Mouse (Mus musculus): ENCODE measurements around the gene Orc1. TPM values are rescaled to one million over a fixed set of nuclear protein-coding genes. Genes with fewer than 3 reads are reported as not detected.

The Orc1 gene
- total RNA-seq, 1 experiment = 44.5 TPM

GRCm38 (mm10) chr4:108619165-108619564 lies 39.9 kb downstream of the Orc1 start:
- Histone ChIP-seq H3K9me3 (ENCODE audit: control insufficient read depth, insufficient read depth, low read depth, low read length) (no peaks in the 10 kb centered on the region), H3K36me3 (ENCODE audit: control insufficient read depth, insufficient read depth, low read length, poor library complexity, severe bottlenecking) (peaks cover 11% of the 10 kb centered on the region), H3K4me1 (ENCODE audit: control insufficient read depth in 2 of 2, insufficient read depth in 2 of 2, low read length in 2 of 2, poor library complexity in 1 of 2) (peaks cover 0 to 7% of the 10 kb centered on the region in 2 experiments; a peak in 2 of 4 replicates), H3K4me3 (ENCODE audit: insufficient read depth in 1 of 2, low read depth in 1 of 2, low read length in 2 of 2, poor library complexity in 1 of 2, severe bottlenecking in 1 of 2) (peak overlapping the region; percentile 67 to 93), H3K27ac (ENCODE audit: insufficient read depth, low read depth, low read length, poor library complexity, severe bottlenecking) (peak overlapping the region; percentile 76), H3K9ac (ENCODE audit: insufficient read depth, low read depth, low read length, poor library complexity, severe bottlenecking) (peak overlapping the region; percentile 81)
- no peak for DNase-seq (ENCODE audit: low read depth, low spot score)
- in situ Hi-C loops (cut with MboI; ENCODE audit: low sequenced_read_pairs in 2 of 2, unreplicated experiment in 2 of 2) = no loop called here
- no peak for TF ChIP-seq ZNF384 (IDR thresholded peaks at IDR 0.05; ENCODE audit: low read depth, low read length)
- no peak for TF ChIP-seq ZC3H11A (IDR thresholded peaks at IDR 0.05; ENCODE audit: borderline replicate concordance, low read depth, low read length)
- TF ChIP-seq MAFK (IDR thresholded peaks at IDR 0.05; ENCODE audit: insufficient read depth, low read depth, low read length) = no peak
- no peak for TF ChIP-seq CHD2 (IDR thresholded peaks at IDR 0.05; ENCODE audit: low read depth, low read length)
- TF ChIP-seq HCFC1 (IDR thresholded peaks at IDR 0.05; ENCODE audit: borderline replicate concordance, insufficient read depth, low read length) = no peak

DNA sequence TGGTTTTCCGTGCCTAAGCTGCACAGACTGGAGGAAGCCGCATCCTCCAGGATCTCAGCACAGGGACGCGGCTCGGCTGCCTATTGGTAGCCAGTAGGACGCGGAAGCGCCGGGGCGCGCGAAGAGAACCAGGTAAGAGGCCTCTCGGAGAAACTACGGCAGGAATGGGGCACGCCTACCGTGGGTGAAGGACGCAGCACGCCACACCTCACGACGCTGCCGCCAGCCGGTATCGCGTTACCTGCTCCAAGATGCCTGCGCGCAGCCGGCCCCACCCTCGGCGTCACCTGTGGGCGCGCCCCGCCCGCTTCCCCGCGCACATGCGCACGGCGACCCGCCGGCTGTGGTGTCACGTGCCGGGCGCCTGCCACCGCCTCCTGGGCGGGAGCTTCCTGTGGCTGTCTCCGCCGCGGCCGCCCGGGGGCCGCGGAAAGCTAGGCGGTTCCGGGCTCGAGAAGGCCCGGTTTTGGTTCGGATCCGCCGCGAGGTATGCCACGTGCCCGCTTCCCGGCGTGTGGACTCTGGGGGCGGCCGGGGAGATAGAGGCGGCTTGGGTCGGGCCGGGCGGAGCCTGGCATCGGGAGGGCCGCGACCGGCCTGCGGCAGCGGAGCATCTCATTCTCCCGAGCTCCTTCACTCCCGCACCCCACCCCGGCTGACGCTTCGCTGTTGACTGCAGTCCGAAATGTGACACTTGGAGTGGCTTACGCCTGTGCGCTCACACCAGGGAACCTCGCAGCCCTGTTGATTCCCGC lies 40.5 kb downstream of the Orc1 start, which contains the start of gene Cc2d1b:
Gene Cc2d1b, plus strand, starts transcription at position 354 of the 755 bp plus-strand sequence.
- TF ChIP-seq ZC3H11A (IDR thresholded peaks at IDR 0.05; ENCODE audit: borderline replicate concordance, low read depth, low read length) (no peak), HCFC1 (IDR thresholded peaks at IDR 0.05; ENCODE audit: borderline replicate concordance, insufficient read depth, low read length) (peak; percentile 66), CHD2 (IDR thresholded peaks at IDR 0.05; ENCODE audit: low read depth, low read length) (peak; percentile 77)
- Histone ChIP-seq H3K9ac (ENCODE audit: insufficient read depth, low read depth, low read length, poor library complexity, severe bottlenecking) (peak within 1 kb of the TSS; percentile 97), H3K4me1 (ENCODE audit: control insufficient read depth in 2 of 2, insufficient read depth in 2 of 2, low read length in 2 of 2, poor library complexity in 1 of 2) (peaks cover 0 to 7% of the 10 kb centered on the region in 2 experiments; a peak in 2 of 4 replicates), H3K36me3 (ENCODE audit: control insufficient read depth, insufficient read depth, low read length, poor library complexity, severe bottlenecking) (peaks cover 15% of the 10 kb centered on the region), H3K4me3 (ENCODE audit: insufficient read depth in 1 of 2, low read depth in 1 of 2, low read length in 2 of 2, poor library complexity in 1 of 2, severe bottlenecking in 1 of 2) (peak within 1 kb of the TSS; percentile 91 to 93), H3K27ac (ENCODE audit: insufficient read depth, low read depth, low read length, poor library complexity, severe bottlenecking) (peak within 1 kb of the TSS; percentile 76), H3K9me3 (ENCODE audit: control insufficient read depth, insufficient read depth, low read depth, low read length) (no peaks in the 10 kb centered on the region)
- in situ Hi-C loops (cut with MboI; ENCODE audit: low sequenced_read_pairs in 2 of 2, unreplicated experiment in 2 of 2) = no loop called here
- peak; percentile 91 for DNase-seq (ENCODE audit: low read depth, low spot score)

DNA sequence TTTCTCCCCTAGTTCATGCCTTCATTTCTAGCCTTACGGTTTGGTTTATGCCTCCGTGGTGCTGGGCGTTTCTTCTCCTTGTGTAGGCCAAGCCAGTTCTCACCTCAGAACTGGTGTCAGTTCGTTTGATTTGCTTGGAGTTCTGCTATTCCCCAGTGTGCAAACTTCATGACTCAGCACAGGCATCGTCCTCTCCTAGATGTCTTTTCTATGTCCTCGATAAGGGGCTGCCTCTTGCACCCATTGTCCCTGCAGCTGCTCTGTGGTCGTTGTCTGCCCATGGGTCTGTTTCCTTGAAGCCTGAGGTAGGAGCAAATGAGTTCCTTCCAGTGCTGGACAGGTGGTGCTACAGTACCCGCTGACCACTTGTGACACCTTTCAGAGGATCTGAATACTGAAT lies 41.3 kb downstream of the Orc1 start:
- TF ChIP-seq ZC3H11A (IDR thresholded peaks at IDR 0.05; ENCODE audit: borderline replicate concordance, low read depth, low read length) = no peak
- TF ChIP-seq ZNF384 (IDR thresholded peaks at IDR 0.05; ENCODE audit: low read depth, low read length) = no peak
- TF ChIP-seq HCFC1 (IDR thresholded peaks at IDR 0.05; ENCODE audit: borderline replicate concordance, insufficient read depth, low read length) = no peak
- TF ChIP-seq MAFK (IDR thresholded peaks at IDR 0.05; ENCODE audit: insufficient read depth, low read depth, low read length) = peak; percentile 56; the same call in 1 of the 2 replicates
- TF ChIP-seq CHD2 (IDR thresholded peaks at IDR 0.05; ENCODE audit: low read depth, low read length) = no peak
- peak overlapping the region; percentile 97 for H3K9ac ChIP-seq (ENCODE audit: insufficient read depth, low read depth, low read length, poor library complexity, severe bottlenecking)
- peaks cover 0 to 7% of the 10 kb centered on the region in 2 experiments; a peak in 2 of 4 replicates for H3K4me1 ChIP-seq (ENCODE audit: control insufficient read depth in 2 of 2, insufficient read depth in 2 of 2, low read length in 2 of 2, poor library complexity in 1 of 2)
- no peak for DNase-seq (ENCODE audit: low read depth, low spot score)
- no peaks in the 10 kb centered on the region for H3K9me3 ChIP-seq (ENCODE audit: control insufficient read depth, insufficient read depth, low read depth, low read length)
- peak overlapping the region; percentile 91 to 93 for H3K4me3 ChIP-seq (ENCODE audit: insufficient read depth in 1 of 2, low read depth in 1 of 2, low read length in 2 of 2, poor library complexity in 1 of 2, severe bottlenecking in 1 of 2)
- peaks cover 20% of the 10 kb centered on the region for H3K36me3 ChIP-seq (ENCODE audit: control insufficient read depth, insufficient read depth, low read length, poor library complexity, severe bottlenecking)
- no peak overlapping the region for H3K27ac ChIP-seq (ENCODE audit: insufficient read depth, low read depth, low read length, poor library complexity, severe bottlenecking)
- in situ Hi-C loops (cut with MboI; ENCODE audit: low sequenced_read_pairs in 2 of 2, unreplicated experiment in 2 of 2) = no loop called here

- no peak for TF ChIP-seq ZNF384 (IDR thresholded peaks at IDR 0.05; ENCODE audit: low read depth, low read length)
- TF ChIP-seq ZC3H11A (IDR thresholded peaks at IDR 0.05; ENCODE audit: borderline replicate concordance, low read depth, low read length) = no peak
- TF ChIP-seq MAFK (IDR thresholded peaks at IDR 0.05; ENCODE audit: insufficient read depth, low read depth, low read length) = no peak
- no peak for TF ChIP-seq CHD2 (IDR thresholded peaks at IDR 0.05; ENCODE audit: low read depth, low read length)
- TF ChIP-seq HCFC1 (IDR thresholded peaks at IDR 0.05; ENCODE audit: borderline replicate concordance, insufficient read depth, low read length) = no peak
- H3K36me3 ChIP-seq (ENCODE audit: control insufficient read depth, insufficient read depth, low read length, poor library complexity, severe bottlenecking) = peaks cover 27% of the 10 kb centered on the region
- H3K9me3 ChIP-seq (ENCODE audit: control insufficient read depth, insufficient read depth, low read depth, low read length) = no peaks in the 10 kb centered on the region
- peak; percentile 44 for DNase-seq (ENCODE audit: low read depth, low spot score)
- H3K27ac ChIP-seq (ENCODE audit: insufficient read depth, low read depth, low read length, poor library complexity, severe bottlenecking) = no peak overlapping the region
- no peak overlapping the region for H3K4me3 ChIP-seq (ENCODE audit: insufficient read depth in 1 of 2, low read depth in 1 of 2, low read length in 2 of 2, poor library complexity in 1 of 2, severe bottlenecking in 1 of 2)
- H3K4me1 ChIP-seq (ENCODE audit: control insufficient read depth in 2 of 2, insufficient read depth in 2 of 2, low read length in 2 of 2, poor library complexity in 1 of 2) = peaks cover 0 to 7% of the 10 kb centered on the region in 2 experiments; a peak in 2 of 4 replicates
- no peak overlapping the region for H3K9ac ChIP-seq (ENCODE audit: insufficient read depth, low read depth, low read length, poor library complexity, severe bottlenecking)
- in situ Hi-C loops (cut with MboI; ENCODE audit: low sequenced_read_pairs in 2 of 2, unreplicated experiment in 2 of 2) = no loop called here
These were observed 42.3 kb downstream of the Orc1 start for GRCm38 (mm10) chr4:108621504-108621903.

Data from ES-E14 (cell line).